Mouse (Mus musculus) heart, adult 10 weeks (tissue): ENCODE data around the gene Foxi2. TPM values are rescaled to one million over a fixed set of nuclear protein-coding genes. Genes with fewer than 3 reads are reported as not detected.

Source experiments
- polyA plus RNA-seq: library from polyadenylated mRNA; stranded (reverse); fragments of 350-450 nt; fragmentation: Illumina TruSeq; extraction: RNeasy Lipid Tissue Mini Kit (QIAGEN cat#74804); gene quantifications from one replicate; pipeline ENCODE4 v1.2.3, GENCODE M21; 2014; ENCODE audit warnings: low read depth, low replicate concordance

The Foxi2 gene
- not detected for polyA plus RNA-seq

GRCm38 (mm10) chr7:135410237-135410965, at the start of gene Foxi2:
Gene Foxi2 (plus strand): TSS chr7:135410308.

Other genes with a start within 250 kb of the Foxi2 start
- gene Nps, start 151.6 kb upstream of the Foxi2 start, polyA plus RNA-seq, result not detected
- not detected for gene Clrn3, start 118.3 kb downstream of the Foxi2 start, polyA plus RNA-seq
- 2.8 TPM for gene Ptpre, start 127.2 kb downstream of the Foxi2 start, polyA plus RNA-seq